Mouse (Mus musculus) naive thymus-derived CD4-positive, alpha-beta T cell, adult 2 months (primary cell): Measurements from ENCODE around the gene Mdfic.

Source experiments
- DNase-seq: peaks from one replicate; pipeline ENCODE4 v3.0.0-alpha.2; 2011; ENCODE audit warnings: low read depth

Mdfic gene

GRCm38 (mm10) chr6:15742591-15743149, 22.2 kb downstream of the Mdfic start:
- DNase-seq = no peak

GRCm38 (mm10) chr6:15743291-15743792, 22.9 kb downstream of the Mdfic start:
- DNase-seq = no peak

- DNase-seq = no peak
These were observed 23.3 kb downstream of the Mdfic start for GRCm38 (mm10) chr6:15743793-15744192.

- DNase-seq = no peak
These were observed 24.9 kb downstream of the Mdfic start for GRCm38 (mm10) chr6:15745313-15745712.

- no peak for DNase-seq
These were observed 25.4 kb downstream of the Mdfic start for GRCm38 (mm10) chr6:15745891-15746290.

- DNase-seq = peak; percentile 63
These were observed 27.1 kb downstream of the Mdfic start for GRCm38 (mm10) chr6:15747396-15748155.

GRCm38 (mm10) chr6:15748236-15748635, 27.8 kb downstream of the Mdfic start:
- no peak for DNase-seq

- DNase-seq = peak; percentile 19
These were observed 28.5 kb downstream of the Mdfic start for GRCm38 (mm10) chr6:15748943-15749342.

GRCm38 (mm10) chr6:15750101-15750500, 29.6 kb downstream of the Mdfic start:
- no peak for DNase-seq

GRCm38 (mm10) chr6:15751375-15751774, 30.9 kb downstream of the Mdfic start:
- no peak for DNase-seq

- no peak for DNase-seq
These were observed 31.7 kb downstream of the Mdfic start for GRCm38 (mm10) chr6:15752160-15752559.

- no peak for DNase-seq
These were observed 32.7 kb downstream of the Mdfic start for GRCm38 (mm10) chr6:15753208-15753607.

- DNase-seq = no peak
These were observed 37.9 kb downstream of the Mdfic start for GRCm38 (mm10) chr6:15758394-15758793.

- no peak for DNase-seq
These were observed 40.3 kb downstream of the Mdfic start for GRCm38 (mm10) chr6:15760750-15761149.

GRCm38 (mm10) chr6:15764039-15764438, 43.6 kb downstream of the Mdfic start:
- no peak for DNase-seq

- no peak for DNase-seq
These were observed 47.0 kb downstream of the Mdfic start for GRCm38 (mm10) chr6:15767460-15767859.

GRCm38 (mm10) chr6:15770128-15770527, 49.7 kb downstream of the Mdfic start:
- no peak for DNase-seq

GRCm38 (mm10) chr6:15777070-15777469, 56.6 kb downstream of the Mdfic start:
- no peak for DNase-seq

- DNase-seq = no peak
These were observed 59.7 kb downstream of the Mdfic start for GRCm38 (mm10) chr6:15780127-15780526.

GRCm38 (mm10) chr6:15780688-15781087, 60.2 kb downstream of the Mdfic start:
- DNase-seq = no peak

GRCm38 (mm10) chr6:15789523-15790500, 69.4 kb downstream of the Mdfic start:
- DNase-seq = peak; percentile 79
